Mouse (Mus musculus) hindbrain, embryonic 11.5 days (tissue): ENCODE results near the gene Taar3. TPM values are rescaled to one million over a fixed set of nuclear protein-coding genes. Genes with fewer than 3 reads are reported as not detected.

ENCODE experiments used
- ATAC-seq: fragments of 200-750 bp; cut with Nextera tagmentation; 2 replicates; pipeline ENCODE4 v1.8.0; 2017; ENCODE audit warnings: mild to moderate bottlenecking, moderate TSS enrichment, moderate library complexity; ENCODE audit not compliant: low FRiP score
- DNase-seq: peaks from one replicate; pipeline ENCODE4 v3.0.0-alpha.2; 2015; ENCODE audit warnings: low spot score
- H3K27ac ChIP-seq: fragments of 300-500 bp; sonication (generic); 2 replicates; pipeline ENCODE4 v1.5.1; 2014; ENCODE audit warnings: mild to moderate bottlenecking, low read depth, low read length
- H3K27me3 ChIP-seq: fragments of 300-500 bp; sonication (generic); 2 replicates; pipeline ENCODE4 v1.6.1; 2014; ENCODE audit warnings: mild to moderate bottlenecking, low read length, moderate library complexity, mixed read lengths; ENCODE audit not compliant: control insufficient read depth, insufficient read depth
- H3K36me3 ChIP-seq: fragments of 300-500 bp; sonication (generic); 2 replicates; pipeline ENCODE4 v1.6.1; 2014; ENCODE audit warnings: mild to moderate bottlenecking, low read length, moderate library complexity, mixed read lengths; ENCODE audit not compliant: control insufficient read depth, insufficient read depth
- H3K4me1 ChIP-seq: fragments of 300-500 bp; sonication (generic); replicated peaks from 2 replicates; pipeline ENCODE4 v1.6.1; 2014; ENCODE audit warnings: low read length, mixed read lengths; ENCODE audit not compliant: control insufficient read depth, insufficient read depth
- H3K4me2 ChIP-seq: fragments of 300-500 bp; sonication (generic); replicated peaks from 2 replicates; pipeline ENCODE4 v1.6.1; 2014; ENCODE audit warnings: mild to moderate bottlenecking, low read depth, low read length
- H3K4me3 ChIP-seq: fragments of 300-500 bp; sonication (generic); 2 replicates; pipeline ENCODE4 v1.5.1; 2014; ENCODE audit warnings: low read depth, low read length
- H3K9ac ChIP-seq: fragments of 300-500 bp; sonication (generic); 2 replicates; pipeline ENCODE4 v1.6.1; 2014; ENCODE audit warnings: low read depth, low read length
- H3K9me3 ChIP-seq: fragments of 300-500 bp; sonication (generic); 2 replicates; pipeline ENCODE4 v1.6.1; 2016; ENCODE audit warnings: low read length; ENCODE audit not compliant: control insufficient read depth
- WGBS: fragments of 180-500 bp; shearing (Covaris S2); extraction: QIAGEN DNeasy Blood & Tissue Kit; methylation state at CpG from one replicate; pipeline ENCODE4 v1.1.7; 2014; 5-methylcytosine and 5-hydroxymethylcytosine counted together
- polyA plus RNA-seq: library from polyadenylated mRNA; unstranded; fragments of >200 nt; fragmentation: Nextera tagmentation; extraction: Ambion mirVana; gene quantifications from 2 replicates; pipeline ENCODE4 v1.2.1, GENCODE M21; 2014

Gene Taar3
- polyA plus RNA-seq, 1 experiment from 2014 or later, result not detected

GRCm38 (mm10) chr10:23978901-23979705 lies 29.7 kb downstream of the Taar3 start:
- Histone ChIP-seq H3K9ac (no peak overlapping the region), H3K36me3 (no peaks in the 10 kb centered on the region), H3K27me3 (no peaks in the 10 kb centered on the region), H3K4me1 (no peaks in the 10 kb centered on the region), H3K4me3 (no peak overlapping the region), H3K4me2 (no peak overlapping the region), H3K9me3 (no peaks in the 10 kb centered on the region), H3K27ac (no peak overlapping the region)
- 50% methylated on average over 16 of the region's 16 CpGs for WGBS
- DNase-seq (peak; percentile 87), ATAC-seq (peak; percentile 82)

DNA sequence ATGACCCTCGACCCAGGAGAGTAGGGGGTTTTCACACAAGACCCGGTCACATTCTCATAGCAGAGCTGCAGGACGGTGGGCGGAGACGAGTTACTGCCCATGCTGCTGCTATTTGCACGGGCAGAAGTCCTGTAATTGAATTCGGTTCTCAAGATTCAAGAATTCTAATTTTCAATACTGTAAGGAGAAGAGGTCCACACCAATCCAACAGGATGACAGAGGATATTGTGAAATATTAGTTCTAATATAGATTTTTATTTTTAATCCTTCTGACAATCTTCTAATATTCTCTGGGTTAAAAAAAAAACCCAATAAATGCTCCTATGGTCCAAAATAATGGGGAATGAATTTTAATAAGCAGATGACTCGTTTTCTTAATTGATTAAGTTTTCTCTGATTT lies 36.2 kb downstream of the Taar3 start, which contains the start of gene Taar6:
Gene Taar6 (minus strand): TSS at position 101 of the 400 bp plus-strand sequence.
- H3K4me2 ChIP-seq, result no peak within 1 kb of the TSS
- DNase-seq (no peak), ATAC-seq (no peak)
- no peak within 1 kb of the TSS for H3K4me3 ChIP-seq
- H3K9me3 ChIP-seq, result no peaks in the 10 kb centered on the region
- H3K27me3 ChIP-seq, result no peaks in the 10 kb centered on the region
- H3K27ac ChIP-seq, result no peak within 1 kb of the TSS
- no peak within 1 kb of the TSS for H3K9ac ChIP-seq
- H3K36me3 ChIP-seq, result no peaks in the 10 kb centered on the region
- H3K4me1 ChIP-seq, result no peaks in the 10 kb centered on the region
- WGBS, result 65% methylated on average over 8 of the region's 8 CpGs

GRCm38 (mm10) chr10:23986419-23986818 lies 37.1 kb downstream of the Taar3 start:
- no peaks in the 10 kb centered on the region for H3K4me1 ChIP-seq
- H3K27ac ChIP-seq, result no peak overlapping the region
- no peak overlapping the region for H3K4me2 ChIP-seq
- H3K4me3 ChIP-seq, result no peak overlapping the region
- 88% methylated on average over 5 of the region's 5 CpGs for WGBS
- H3K36me3 ChIP-seq, result no peaks in the 10 kb centered on the region
- H3K9ac ChIP-seq, result no peak overlapping the region
- H3K9me3 ChIP-seq, result no peaks in the 10 kb centered on the region
- no peak for ATAC-seq
- DNase-seq, result no peak
- H3K27me3 ChIP-seq, result no peaks in the 10 kb centered on the region

- Histone ChIP-seq H3K9me3 (no peaks in the 10 kb centered on the region), H3K9ac (no peak within 1 kb of the TSS), H3K27ac (no peak within 1 kb of the TSS), H3K27me3 (no peaks in the 10 kb centered on the region), H3K4me2 (no peak within 1 kb of the TSS), H3K36me3 (no peaks in the 10 kb centered on the region), H3K4me1 (no peaks in the 10 kb centered on the region), H3K4me3 (no peak within 1 kb of the TSS)
- ATAC-seq (no peak), DNase-seq (no peak)
- 90% methylated on average over 3 of the region's 3 CpGs for WGBS
These were observed 44.0 kb downstream of the Taar3 start, which contains the start of gene Taar7a for GRCm38 (mm10) chr10:23993381-23993780. Gene Taar7a (minus strand): TSS chr10:23993481.

DNA sequence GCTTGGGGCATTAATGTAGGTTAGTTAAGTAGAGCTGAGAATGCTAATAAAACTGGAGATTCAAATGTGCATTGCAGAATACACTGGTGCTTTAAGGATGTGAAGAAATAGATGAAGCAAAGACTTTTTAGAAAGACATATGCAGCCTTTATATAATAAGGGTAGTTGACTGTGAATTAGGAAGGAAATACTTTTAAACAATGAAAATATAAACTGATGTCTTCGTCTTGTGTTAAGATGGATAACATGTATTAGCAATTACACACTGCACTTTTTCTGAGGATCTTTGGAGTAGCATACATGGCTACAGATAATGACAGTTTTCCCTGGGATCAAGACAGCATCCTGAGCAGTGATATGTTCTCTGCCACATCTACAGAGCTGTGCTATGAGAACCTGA lies 50.3 kb downstream of the Taar3 start, which contains the start of gene Taar7b:
Gene Taar7b (plus strand): TSS at position 301 of the 400 bp plus-strand sequence.
- no peak within 1 kb of the TSS for H3K27ac ChIP-seq
- no peak for DNase-seq
- no peak within 1 kb of the TSS for H3K9ac ChIP-seq
- H3K4me1 ChIP-seq, result no peaks in the 10 kb centered on the region
- no peaks in the 10 kb centered on the region for H3K36me3 ChIP-seq
- H3K9me3 ChIP-seq, result no peaks in the 10 kb centered on the region
- no peak within 1 kb of the TSS for H3K4me3 ChIP-seq
- H3K27me3 ChIP-seq, result no peaks in the 10 kb centered on the region
- no peak for ATAC-seq
- no peak within 1 kb of the TSS for H3K4me2 ChIP-seq
- WGBS, result 97% methylated on average over 1 of the region's 1 CpGs

Other genes starting within 250 kb of the Taar3 start
- gene Rps12, start 162.3 kb upstream of the Taar3 start, polyA plus RNA-seq, result 126 TPM in 2 replicates
- gene Slc18b1, start 152.6 kb upstream of the Taar3 start, polyA plus RNA-seq, result 21.5 and 23.2 TPM in 2 replicates
- 0.09 TPM in 1 of 2 replicates, not detected in the other for gene Vnn3, start 98.1 kb upstream of the Taar3 start, polyA plus RNA-seq
- 2.4 and 3.1 TPM in 2 replicates for gene Vnn1, start 54.9 kb upstream of the Taar3 start, polyA plus RNA-seq
- gene Taar1, start 29.2 kb upstream of the Taar3 start, polyA plus RNA-seq, result not detected in 2 replicates
- not detected in 2 replicates for gene Taar2, start 11.0 kb upstream of the Taar3 start, polyA plus RNA-seq
- gene Taar4, start 10.9 kb downstream of the Taar3 start, polyA plus RNA-seq, result not detected in 2 replicates
- not detected in 2 replicates for gene Taar5, start 21.1 kb downstream of the Taar3 start, polyA plus RNA-seq
- not detected in 2 replicates for gene Taar6, start 36.1 kb downstream of the Taar3 start, polyA plus RNA-seq
- gene Taar7a, start 43.9 kb downstream of the Taar3 start, polyA plus RNA-seq, result not detected in 2 replicates
- gene Taar7b, start 50.4 kb downstream of the Taar3 start, polyA plus RNA-seq, result not detected in 2 replicates
- not detected in 2 replicates for gene Taar7d, start 77.7 kb downstream of the Taar3 start, polyA plus RNA-seq
- gene Taar7e, start 88.1 kb downstream of the Taar3 start, polyA plus RNA-seq, result not detected in 2 replicates
- gene Taar7f, start 100.0 kb downstream of the Taar3 start, polyA plus RNA-seq, result not detected in 2 replicates
- not detected in 2 replicates for gene Taar8a, start 126.9 kb downstream of the Taar3 start, polyA plus RNA-seq
- not detected in 2 replicates for gene Taar8b, start 142.7 kb downstream of the Taar3 start, polyA plus RNA-seq
- gene Taar8c, start 152.4 kb downstream of the Taar3 start, polyA plus RNA-seq, result not detected in 2 replicates
- gene Taar9, start 160.0 kb downstream of the Taar3 start, polyA plus RNA-seq, result not detected in 2 replicates
- gene Stx7, start 199.7 kb downstream of the Taar3 start, polyA plus RNA-seq, result 120 and 131 TPM in 2 replicates